Mouse (Mus musculus): Measurements from ENCODE around the gene Sdk2.

The Sdk2 gene

DNA sequence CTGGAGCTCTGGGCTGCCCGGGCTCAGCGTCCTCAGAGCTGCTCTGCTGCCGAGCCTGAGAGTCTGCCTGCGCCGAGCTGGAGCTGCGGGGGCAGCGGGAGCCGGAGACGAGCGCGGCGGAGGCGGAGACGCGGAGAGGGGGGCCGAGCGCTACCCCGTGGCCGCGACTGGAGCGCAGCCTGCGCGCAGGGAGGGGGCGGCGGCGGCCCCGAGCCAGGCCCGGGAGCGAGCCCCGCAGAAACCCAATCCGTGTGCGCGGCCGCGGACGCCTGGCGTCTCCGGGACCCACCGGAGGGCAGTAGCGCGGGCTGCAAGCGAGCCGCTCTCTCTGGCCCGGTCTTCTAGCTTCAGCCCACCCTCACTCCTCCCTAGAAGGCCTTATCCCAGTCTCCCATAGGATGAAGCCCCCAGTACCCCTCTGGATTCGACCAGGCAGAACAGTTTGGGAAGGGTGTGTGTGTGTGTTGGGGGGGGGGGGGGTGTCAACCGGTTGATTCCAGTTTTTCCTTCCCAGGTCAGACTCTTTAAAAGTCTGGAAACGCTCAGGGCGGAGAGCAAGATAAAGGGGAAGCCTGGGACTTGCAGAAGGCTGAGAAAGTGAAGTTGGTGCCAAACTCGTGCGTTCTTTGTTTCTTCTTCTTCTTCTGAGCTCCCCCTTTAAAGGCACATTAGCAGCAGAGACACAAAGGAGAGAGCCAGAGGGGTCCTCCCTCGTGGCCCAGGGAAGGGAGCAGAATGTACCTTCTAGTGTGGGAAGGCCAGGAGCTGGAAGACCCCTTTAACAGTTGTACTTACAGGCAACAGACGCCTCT, at the start of gene Sdk2:
Gene Sdk2, minus strand, starts transcription at position 96 of the 812 bp plus-strand sequence.
- peak; percentile 57 for DNase-seq

DNA sequence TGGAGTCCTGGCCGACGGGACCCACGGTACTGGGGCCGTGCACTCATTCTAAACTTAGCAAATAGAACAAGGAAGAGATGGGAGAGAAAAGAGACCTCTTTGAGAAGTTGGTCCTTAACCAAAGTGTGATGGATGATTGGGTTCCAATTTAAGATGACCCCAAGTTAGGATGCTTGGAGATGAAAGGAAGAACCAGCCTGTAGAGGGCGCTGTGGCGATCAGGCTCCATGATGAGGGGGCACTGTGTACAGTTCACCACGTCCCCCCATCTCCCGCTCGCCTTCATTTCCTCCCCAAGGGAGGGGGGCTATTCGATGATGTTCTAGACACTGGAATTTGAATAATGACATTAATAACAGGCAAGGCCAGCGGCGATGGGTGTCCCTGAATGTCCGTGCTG, 48.2 kb upstream of the Sdk2 start:
- no peak for DNase-seq

DNA sequence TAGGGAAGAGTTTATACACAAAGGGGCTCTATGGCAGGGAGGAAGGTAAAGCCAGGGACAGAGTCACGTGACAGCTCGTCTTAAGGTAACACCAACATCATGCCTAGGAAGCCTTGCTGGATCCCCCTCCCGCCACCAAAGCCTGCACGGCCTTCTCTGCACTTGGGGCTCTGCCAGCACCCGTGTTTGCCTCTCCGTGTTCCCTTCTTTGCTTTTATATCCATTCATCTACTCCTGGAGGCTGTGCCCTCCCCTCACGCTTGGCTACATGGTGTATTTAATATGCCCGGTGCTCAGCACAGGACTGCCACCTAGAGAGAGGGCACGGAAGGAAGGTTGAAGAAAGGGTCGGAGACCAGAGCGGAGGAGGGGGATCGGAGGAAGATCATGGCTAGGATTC, 47.8 kb upstream of the Sdk2 start:
- no peak for DNase-seq

DNA sequence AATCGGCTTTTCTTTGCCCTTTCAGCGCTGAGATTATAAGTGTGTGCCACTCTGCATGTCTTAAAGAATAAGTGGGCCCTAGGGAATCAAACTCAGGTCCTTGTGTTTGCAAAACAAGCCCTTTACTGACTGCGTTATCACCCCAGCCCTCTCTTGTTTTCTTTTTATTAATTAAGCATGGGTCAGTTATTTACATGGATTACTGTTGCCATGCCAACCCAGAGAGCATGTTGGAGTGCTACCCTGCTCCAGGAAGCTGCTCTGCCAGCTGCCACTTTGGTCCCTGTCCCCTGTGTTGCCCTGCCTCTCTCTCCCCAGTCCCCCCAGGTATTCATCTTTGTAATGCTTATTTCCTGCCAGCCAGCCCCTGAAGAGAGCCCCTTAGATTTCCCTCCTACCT, 44.0 kb upstream of the Sdk2 start:
- no peak for DNase-seq

DNA sequence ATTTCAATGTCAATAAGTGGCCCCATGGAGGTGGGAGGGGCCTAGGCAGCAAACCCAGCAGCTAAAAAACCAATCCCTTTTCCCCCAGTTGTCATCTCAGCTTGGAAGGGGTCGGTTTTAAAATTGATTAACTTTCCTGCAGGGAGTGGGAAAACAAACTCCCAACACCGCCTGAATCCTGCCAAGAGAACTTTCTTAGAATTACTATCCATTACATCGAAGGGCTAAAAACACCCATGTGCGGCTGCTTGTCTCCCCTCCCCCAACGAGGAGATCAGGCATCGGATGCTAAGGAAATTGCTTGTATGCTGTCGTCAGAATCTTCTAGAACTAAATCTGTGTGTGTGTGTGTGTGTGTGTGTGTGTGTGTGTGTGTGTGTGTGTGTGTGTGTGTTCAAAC, 26.8 kb upstream of the Sdk2 start:
- DNase-seq: no peak

DNA sequence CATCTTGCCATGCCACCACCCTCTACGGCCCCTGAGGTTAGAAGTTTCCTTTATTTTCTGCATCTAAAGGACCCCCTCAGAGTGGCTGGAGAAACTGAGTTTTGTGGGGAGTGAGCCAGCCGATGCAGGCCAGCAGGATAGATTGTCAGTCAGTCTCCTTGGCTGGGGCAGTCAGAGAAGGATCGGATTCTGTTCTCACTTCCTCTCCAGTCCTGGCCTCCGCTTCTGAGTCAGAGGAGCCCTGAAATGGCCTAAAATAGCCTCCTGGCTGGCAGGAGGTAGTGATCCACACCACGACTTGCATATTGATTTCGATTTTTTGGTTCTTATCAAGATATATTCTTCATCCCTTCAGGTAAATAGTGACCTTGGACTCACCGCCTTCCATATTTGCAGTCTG, 26.3 kb upstream of the Sdk2 start:
- DNase-seq: no peak

DNA sequence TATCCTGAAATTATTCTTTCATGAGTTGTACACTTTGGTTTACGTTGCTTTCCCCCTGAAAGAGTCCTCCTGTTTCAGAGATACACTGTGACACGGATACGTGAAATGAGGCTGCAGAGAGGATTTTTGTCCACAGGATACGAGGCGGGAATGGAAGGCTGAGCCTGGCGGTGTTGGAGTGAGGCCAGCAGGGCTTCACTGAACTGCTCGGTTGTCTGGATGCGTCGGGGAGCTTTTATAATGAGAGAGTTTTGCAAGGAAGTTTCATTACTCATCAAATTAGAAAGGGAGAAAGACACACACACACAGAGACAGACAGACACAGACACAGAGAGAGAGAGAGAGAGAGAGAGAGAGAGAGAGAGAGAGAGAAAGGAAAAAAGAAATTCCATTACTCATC, 13.8 kb upstream of the Sdk2 start:
- DNase-seq: no peak

DNA sequence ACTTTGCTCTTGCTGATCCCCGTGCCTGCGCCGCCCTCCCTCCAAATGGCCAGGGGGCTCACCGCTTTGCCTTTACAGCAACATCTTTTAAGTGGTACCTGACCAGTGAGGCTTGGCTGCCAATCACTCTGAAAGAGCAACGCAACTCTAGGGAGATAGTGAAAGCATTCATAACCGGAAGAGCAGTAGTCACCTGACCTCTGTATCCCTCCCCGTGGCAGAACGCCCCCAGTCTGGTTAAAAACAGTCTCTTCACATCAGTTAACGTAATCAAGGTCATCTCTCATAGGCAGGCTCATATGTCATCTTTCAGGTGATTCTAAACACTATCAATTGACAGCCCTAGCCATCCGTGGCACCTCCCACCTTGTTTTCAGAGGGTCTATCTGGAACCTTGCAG, 5.8 kb upstream of the Sdk2 start:
- DNase-seq: no peak

DNA sequence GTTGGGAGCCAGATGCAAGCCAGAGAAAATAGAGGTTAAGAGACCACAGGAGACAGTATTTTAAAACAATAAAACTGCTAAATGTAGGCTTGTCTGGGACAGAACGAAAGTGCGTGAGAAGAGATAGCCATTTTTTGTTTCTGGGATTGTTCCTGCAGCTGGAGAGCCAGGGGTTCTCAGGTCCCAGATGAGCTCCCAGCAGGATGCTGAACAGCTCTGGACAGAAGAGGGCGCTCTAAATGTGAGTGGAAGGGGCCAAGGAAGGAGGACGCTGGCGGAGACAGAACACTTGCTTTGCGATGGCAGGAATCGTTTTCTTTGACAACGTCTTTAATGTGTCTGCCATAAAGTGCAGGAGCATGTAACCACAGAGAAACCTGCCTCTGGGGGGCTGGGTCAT, 5.2 kb upstream of the Sdk2 start:
- DNase-seq: peak; percentile 67

DNA sequence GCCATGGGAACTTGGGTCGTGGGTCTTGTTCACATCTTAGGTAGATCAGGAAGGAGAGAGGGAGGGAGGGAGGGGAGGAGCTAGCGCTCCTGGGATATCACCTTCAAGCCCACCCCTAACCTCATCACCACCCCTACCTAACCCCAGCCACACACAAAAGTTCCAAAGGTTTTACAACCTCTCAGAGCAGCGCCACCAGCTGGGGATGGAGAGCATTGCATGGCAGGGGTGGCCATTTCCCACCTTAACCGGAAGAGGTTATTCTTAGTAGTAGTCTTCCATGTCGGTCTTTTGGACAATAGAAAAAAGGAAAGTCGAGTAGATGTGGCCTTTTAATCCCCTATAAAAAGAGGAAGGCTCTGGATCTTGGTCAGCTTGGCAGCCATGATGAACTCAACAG, 4.0 kb upstream of the Sdk2 start:
- DNase-seq: no peak

DNA sequence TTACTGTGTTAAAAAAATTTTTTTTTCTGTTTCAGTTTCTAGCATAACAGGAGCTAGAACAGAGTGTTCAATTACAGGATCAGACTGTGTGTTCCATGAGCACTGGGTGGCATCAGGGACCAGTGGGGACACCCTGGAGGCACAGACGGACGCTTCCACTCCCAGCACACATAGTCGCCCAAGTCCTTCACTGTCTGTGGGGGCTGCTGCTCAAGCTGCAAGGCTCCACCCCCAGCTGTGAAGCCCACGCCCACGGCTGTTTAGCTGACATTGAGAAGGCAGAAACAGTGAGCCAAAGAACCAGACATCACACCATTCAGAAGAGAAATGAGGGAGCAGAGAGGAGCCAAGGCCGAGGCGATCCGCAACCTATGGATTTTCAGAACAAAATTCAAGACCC, 3.3 kb upstream of the Sdk2 start:
- no peak for DNase-seq

DNA sequence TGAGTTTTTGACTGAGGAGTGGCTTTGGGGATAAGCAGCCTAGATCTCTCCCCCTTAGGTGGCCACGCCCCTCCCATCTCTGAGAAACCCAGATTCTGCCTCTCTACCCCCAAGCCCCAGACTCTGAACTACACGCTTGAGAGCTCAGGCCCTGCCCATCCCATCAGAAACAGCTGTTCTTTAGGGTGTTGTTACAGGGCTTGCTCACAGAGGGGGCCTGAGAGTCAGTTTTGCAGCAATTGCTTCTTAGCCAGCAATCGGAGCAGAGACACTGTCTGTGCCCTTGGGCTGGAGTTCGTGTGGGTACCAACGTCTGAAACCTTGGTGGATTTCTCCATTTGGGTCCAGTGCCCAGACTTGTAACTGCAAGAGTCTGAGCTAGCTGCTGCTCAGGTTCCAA, 1.5 kb upstream of the Sdk2 start:
- peak; percentile 37 for DNase-seq

DNA sequence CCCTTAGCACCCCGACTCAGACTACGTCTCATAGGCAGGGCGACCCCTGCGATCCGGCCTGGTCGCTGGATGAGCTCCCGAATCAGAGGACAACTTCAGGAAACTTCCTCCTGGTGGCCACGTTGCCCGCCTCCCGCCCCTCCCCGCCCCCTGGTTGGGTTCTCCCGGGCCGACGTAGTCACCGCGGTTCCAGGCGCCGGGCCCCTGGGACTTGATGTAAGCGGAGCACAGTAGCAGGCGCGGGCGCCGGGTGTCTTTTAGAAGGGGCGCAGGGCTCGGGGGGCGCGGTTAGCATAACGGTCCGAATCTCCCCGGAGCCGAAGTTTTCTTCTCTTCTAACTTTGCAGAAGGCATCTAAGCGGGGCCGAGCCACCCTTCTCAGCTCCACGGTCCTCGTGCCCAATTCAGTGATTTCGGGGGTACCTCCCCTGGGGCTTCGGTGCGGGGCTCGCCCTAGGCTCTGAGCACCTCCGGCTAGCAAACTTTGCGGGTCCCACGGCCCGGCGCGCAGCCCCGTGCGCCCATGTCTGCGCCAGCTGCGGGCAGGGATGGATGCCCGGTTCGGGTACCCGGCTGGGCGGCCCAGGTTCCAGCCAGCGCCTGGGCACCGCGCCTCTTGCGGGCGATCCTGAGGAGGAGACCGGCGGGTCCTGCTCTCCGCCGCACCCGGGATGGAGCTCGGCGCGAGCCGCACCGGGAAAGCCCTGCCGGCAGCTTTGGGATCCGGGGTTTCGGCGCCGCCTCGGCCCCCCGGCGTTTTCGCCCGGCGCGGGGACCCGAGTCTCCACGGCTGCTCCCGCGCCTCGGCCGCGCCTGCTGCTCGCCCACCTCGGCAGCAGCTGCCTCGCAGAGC, 522 bp downstream of the Sdk2 start:
- DNase-seq: peak; percentile 16

DNA sequence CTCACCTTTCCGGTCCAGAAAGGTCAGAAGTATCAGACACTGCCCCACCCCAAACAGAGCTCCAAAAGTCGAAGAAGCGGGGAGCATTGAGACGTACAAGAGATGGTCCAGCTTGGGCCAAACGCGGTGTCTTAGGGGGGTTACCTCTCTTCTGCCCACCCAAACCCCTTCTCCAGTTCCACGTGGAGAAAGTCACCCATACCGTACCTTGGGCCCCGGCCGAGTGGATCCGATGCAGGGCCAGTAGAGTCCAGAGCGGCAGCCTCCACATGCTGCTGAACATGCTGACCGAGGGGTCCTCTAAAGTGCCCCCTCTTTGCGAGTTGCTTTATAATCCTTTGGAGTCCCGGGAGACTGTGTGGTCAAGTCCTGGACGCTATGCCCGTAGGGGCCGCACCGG, 1.2 kb downstream of the Sdk2 start:
- no peak for DNase-seq

DNA sequence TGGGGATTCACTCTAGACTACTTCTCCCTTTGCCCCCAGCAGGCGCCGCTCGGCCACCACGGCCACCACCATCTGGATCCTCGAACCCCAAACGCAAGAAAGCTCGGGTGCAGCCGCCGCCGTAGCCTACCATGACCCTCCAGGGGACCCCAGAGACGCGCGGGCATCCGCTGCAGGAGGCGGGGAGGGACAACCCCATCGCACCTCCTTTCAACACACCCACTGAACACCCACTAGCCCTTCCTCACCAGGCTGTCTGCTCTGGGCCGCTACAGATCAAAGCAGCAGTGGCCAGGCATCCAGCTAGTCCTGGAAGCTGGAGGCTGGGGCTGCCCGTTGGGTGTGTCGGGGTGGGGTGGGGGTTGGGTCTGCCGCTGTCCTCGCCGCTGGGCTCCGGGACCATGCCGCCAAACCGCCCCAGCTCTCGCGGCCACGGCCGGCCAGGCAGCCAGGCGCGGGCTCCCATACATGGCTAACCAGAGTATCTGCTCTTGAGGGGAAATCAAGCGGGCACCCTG, 1.9 kb downstream of the Sdk2 start:
- DNase-seq: no peak

DNA sequence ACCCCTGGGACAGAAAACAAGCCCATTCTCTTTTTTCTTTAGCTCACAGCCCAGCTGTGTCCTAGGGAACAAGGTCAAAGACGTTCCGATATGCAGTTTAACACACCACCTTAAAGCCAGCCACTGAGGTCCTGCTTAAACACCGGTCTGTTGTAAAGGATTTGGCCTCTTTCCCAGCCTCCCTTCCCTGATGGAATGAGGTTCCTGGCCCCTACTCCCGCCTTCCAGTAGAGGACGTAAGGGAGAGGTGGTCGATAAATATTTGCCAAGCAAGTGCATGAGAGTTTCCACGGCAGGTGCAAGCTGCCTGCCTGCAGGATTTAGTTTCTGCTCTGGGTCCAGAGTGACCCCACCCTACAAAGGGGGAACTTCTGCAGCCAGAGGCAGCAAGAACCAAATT, 4.9 kb downstream of the Sdk2 start:
- DNase-seq: no peak

DNA sequence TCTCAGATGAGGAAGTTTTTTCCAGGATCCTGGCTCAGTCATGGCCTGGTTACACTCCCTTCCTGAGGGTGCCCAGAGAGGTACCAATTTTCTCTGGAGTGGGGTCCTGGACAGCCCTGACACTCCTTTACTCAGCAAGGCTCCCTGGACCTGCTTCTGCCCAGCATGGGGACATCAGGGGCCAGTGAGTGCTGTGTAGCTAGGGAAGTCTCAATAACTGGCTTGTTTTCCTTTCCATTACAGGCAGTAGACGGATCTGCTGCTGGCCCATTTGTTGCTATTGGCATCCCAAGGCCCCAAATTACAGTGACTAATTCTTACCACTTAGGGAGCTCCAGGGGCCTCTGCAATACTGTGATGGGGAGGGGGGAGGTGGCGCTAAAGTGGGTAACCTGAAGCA, 5.6 kb downstream of the Sdk2 start:
- no peak for DNase-seq

DNA sequence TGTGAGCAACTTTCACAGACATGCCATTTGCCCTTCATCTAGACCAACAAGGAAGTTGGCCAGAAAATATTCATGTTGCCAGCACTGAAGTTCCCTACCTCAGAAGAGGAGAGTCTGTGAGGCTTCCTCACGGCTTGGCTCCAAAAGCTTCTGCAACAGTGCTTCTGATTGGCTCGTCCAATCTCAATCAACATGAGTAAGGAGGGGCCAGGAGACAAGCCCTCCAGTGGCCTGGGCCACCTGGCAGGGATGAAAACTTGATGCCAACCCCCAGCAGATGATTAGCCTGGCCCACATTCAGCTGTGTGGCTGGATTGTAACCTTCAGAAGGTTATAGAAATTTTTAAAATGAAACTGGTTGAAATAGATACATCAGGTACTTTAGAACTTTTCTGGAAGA, 10.5 kb downstream of the Sdk2 start:
- no peak for DNase-seq

DNA sequence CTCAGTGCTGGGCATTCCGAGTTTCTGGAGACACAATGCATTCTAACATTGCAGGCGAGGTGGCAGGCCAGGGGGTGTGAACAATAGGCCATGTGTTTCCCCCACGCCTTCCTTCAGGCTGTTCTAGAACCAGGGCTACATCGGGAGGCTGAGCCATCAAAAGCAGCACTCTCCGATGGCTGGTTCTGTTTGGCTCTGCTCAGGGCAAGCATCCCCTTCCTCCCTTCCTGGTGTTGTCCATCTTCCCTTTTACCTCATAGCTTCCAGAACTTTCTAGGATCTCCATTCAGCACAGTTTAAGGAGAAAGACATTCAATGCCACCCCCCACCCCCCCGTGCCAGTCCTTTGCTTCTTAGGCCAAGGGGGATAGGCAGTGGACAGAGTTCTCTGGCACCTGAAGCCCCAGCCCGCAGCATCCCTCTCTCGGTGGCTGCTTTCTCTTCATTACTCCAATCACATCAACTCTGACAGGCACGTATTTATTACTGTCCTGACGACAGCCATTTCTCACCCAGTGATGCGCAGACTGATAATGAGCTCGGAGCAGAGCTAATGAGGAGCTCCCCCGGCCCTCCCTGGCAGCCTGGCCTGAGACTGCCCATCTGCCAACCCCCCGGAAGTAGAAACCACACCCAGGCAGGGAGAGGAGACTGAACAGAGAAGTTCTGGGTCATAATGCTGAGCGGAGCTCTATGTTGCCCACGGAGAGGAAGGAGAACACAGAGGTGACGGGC, 12.1 kb downstream of the Sdk2 start:
- DNase-seq: no peak

DNA sequence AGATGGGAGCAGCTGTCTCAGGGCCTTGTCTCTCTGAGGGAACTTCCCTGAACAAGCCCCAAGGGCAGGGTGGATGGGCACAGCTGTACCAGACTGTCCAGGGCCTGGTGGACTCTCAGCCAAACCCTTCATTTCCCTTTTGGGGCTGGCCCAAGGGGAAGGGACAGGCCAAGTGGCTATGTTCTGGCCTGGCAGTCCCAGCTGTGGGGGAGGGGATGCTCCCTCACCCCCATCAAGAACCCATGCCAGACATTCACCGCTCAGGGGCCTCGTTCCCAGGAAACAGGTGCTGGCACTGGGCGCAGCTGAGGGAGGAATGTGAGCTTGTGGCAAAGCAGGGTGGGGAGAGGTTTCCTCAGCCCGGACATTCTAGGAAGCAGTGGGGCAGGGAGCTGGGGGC, 15.5 kb downstream of the Sdk2 start:
- no peak for DNase-seq

DNA sequence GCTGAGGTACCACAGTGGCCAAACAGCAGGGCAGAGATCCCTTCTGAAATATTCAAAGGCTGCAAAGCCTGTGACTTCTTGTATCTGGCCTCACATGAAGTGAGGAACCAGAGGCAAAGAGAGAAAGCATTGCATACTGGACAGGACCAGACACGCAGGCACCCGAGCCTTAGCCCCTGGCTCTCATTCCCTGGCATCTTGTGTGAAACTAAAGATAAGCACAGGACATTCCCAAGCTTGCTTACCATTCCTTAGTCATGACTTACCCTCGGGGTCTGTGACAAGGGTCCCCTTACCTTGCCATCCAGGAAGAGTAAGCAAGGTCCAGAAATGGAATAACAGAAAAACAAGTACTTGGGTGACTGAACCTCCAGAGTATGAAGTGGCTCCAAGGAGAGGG, 16.3 kb downstream of the Sdk2 start:
- no peak for DNase-seq

DNA sequence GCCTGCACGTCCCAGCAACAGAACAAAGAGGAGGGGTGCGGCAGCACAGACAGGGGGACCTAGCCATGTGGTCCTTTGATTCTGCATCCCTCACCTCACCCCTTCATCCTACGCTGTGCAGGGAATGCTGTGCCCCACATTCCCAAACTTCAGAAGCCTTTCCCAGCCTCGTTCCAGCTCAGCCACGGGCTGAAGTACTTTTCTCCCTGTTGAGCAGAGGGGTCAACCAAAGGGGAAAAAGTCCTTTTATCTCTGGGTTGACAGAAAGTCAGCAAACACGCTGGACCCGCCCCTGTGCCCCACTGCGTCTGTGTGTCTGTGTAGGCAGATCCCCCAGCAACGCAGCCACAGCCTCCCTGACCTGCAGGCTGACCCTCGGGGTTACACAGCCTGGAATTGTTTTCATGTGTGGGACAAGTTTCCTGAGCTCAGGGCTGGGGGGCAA, 18.9 kb downstream of the Sdk2 start:
- no peak for DNase-seq

DNA sequence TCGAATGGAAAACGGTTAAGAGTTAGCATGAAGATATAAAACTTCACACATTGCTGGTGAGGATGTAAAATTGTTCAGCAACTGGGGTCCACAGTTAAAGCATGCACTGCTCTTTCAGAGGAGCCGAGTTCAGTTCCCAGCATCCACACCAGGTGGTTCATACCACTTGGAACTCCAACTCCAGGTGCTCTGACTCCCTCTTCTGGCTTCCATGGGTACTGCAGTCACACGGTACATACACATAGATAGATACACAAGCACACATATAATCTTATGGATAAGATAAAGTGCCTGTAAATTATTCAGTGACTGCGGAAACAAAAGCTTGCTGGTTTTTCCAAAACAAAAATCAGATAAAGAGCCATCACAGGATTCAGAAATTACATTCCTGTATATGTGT, 19.9 kb downstream of the Sdk2 start:
- DNase-seq: no peak

Data from lung, postnatal 14 days (tissue).